Mouse (Mus musculus): ENCODE measurements around the gene Socs7. TPM values are rescaled to one million over a fixed set of nuclear protein-coding genes. Genes with fewer than 3 reads are reported as not detected.
"Not testable (repeated sequence)": the region's sequence is repeated elsewhere in the genome, so short reads cannot be mapped to it uniquely, and the experiment has no call there.

Socs7 gene
- 14.3 and 14.5 TPM in 2 replicates for total RNA-seq (2012; rRNA removed)

DNA sequence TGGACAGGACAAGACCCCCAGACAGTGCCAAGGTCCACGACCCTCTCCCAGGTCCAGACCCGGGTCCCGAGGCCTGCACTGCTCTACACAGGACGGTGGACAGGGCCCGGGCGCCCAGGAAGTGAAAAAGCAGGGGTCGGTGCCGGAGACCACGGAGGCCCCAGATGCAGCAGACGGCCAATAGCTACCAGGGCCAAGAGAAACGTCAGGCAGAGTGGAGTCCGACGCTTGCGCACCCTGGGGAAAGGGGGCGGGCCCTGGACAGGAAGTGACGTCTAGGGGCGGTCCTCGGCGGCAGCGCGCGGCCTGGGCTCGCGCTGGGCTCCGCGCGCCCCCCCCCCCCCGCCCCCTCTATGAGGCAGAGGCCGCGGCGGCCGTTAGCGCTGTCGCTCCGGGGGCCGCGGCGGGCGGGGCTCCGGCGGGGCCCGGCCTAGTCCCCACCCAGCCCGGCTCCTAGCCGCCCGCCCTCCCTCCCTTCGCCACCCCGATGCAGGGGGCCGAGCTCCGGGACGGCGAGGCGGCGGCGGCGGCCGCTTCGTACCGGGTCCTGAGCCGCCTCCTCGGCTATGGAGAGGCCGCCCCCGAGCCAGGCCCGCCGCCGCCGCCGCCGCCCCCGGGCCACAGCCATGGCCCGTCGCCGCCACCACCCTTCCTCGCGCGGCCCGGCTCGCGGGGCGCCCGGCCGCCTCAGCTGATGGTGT lies at the start of gene Socs7:
Socs7 (plus strand) TSS at position 604 of the 701 bp plus-strand sequence.
- in situ Hi-C loops (cut with MboI; ENCODE audit: low sequenced_read_pairs in 2 of 2, unreplicated experiment in 2 of 2): no loop called here
- TF ChIP-seq ZNF384 (IDR thresholded peaks at IDR 0.05; ENCODE audit: low read depth, low read length) (no peak), HCFC1 (IDR thresholded peaks at IDR 0.05; ENCODE audit: borderline replicate concordance, insufficient read depth, low read length) (0 out of 2 replicates have a peak, but pooled peaks have one; percentile 46)
- peaks cover 6 to 9% of the 10 kb centered on the region in 2 experiments for H3K4me1 ChIP-seq (ENCODE audit: control insufficient read depth in 2 of 2, insufficient read depth in 2 of 2, low read length in 2 of 2, poor library complexity in 1 of 2)
- DNase-seq (ENCODE audit: low read depth, low spot score): peak; percentile 69
- peak within 1 kb of the TSS; percentile 91 to 96 for H3K4me3 ChIP-seq (ENCODE audit: insufficient read depth in 1 of 2, low read depth in 1 of 2, low read length in 2 of 2, poor library complexity in 1 of 2, severe bottlenecking in 1 of 2)
- H3K9ac ChIP-seq (ENCODE audit: insufficient read depth, low read depth, low read length, poor library complexity, severe bottlenecking): peak within 1 kb of the TSS; percentile 90
- no peaks in the 10 kb centered on the region for H3K9me3 ChIP-seq (ENCODE audit: control insufficient read depth, insufficient read depth, low read depth, low read length)
- no peak within 1 kb of the TSS for H3K27ac ChIP-seq (ENCODE audit: insufficient read depth, low read depth, low read length, poor library complexity, severe bottlenecking)
- no peaks in the 10 kb centered on the region for H3K36me3 ChIP-seq (ENCODE audit: control insufficient read depth, insufficient read depth, low read length, poor library complexity, severe bottlenecking)

DNA sequence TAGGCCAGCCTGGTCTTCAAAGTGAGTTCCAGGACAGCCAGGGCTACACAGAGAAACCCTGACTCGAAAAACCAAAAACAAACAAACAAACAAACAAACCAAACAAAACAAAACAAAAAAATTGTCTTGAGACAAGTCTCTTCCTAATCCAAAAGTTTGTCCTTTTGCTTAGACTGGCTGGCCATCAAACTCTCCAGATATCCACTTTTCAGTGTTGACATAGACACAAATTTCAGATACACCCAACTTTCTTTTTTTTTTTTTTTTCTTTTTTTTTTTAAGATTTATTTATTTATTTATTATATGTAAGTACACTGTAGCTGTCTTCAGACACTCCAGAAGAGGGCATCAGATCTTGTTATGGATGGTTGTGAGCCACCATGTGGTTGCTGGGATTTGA lies 49.5 kb upstream of the Socs7 start:
- H3K9ac ChIP-seq (ENCODE audit: insufficient read depth, low read depth, low read length, poor library complexity, severe bottlenecking); DNase-seq (ENCODE audit: low read depth, low spot score); H3K36me3 ChIP-seq (ENCODE audit: control insufficient read depth, insufficient read depth, low read length, poor library complexity, severe bottlenecking); H3K4me1 ChIP-seq (ENCODE audit: control insufficient read depth in 2 of 2, insufficient read depth in 2 of 2, low read length in 2 of 2, poor library complexity in 1 of 2); H3K27ac ChIP-seq (ENCODE audit: insufficient read depth, low read depth, low read length, poor library complexity, severe bottlenecking); in situ Hi-C loops (cut with MboI; ENCODE audit: low sequenced_read_pairs in 2 of 2, unreplicated experiment in 2 of 2); H3K4me3 ChIP-seq (ENCODE audit: insufficient read depth in 1 of 2, low read depth in 1 of 2, low read length in 2 of 2, poor library complexity in 1 of 2, severe bottlenecking in 1 of 2); H3K9me3 ChIP-seq (ENCODE audit: control insufficient read depth, insufficient read depth, low read depth, low read length): not testable (repeated sequence)
- TF ChIP-seq ZNF384 (IDR thresholded peaks at IDR 0.05; ENCODE audit: low read depth, low read length): peak; percentile 14; the same call in 1 of the 2 replicates

- no peak overlapping the region for H3K9ac ChIP-seq (ENCODE audit: insufficient read depth, low read depth, low read length, poor library complexity, severe bottlenecking)
- in situ Hi-C loops (cut with MboI; ENCODE audit: low sequenced_read_pairs in 2 of 2, unreplicated experiment in 2 of 2): no loop called here
- H3K27ac ChIP-seq (ENCODE audit: insufficient read depth, low read depth, low read length, poor library complexity, severe bottlenecking): no peak overlapping the region
- H3K9me3 ChIP-seq (ENCODE audit: control insufficient read depth, insufficient read depth, low read depth, low read length): no peaks in the 10 kb centered on the region
- no peaks in the 10 kb centered on the region; the same call in 1 of the 2 replicates for H3K36me3 ChIP-seq (ENCODE audit: control insufficient read depth, insufficient read depth, low read length, poor library complexity, severe bottlenecking)
- no peak overlapping the region for H3K4me3 ChIP-seq (ENCODE audit: insufficient read depth in 1 of 2, low read depth in 1 of 2, low read length in 2 of 2, poor library complexity in 1 of 2, severe bottlenecking in 1 of 2)
- H3K4me1 ChIP-seq (ENCODE audit: control insufficient read depth in 2 of 2, insufficient read depth in 2 of 2, low read length in 2 of 2, poor library complexity in 1 of 2): peaks cover 0 to 4% of the 10 kb centered on the region in 2 experiments; a peak in 2 of 4 replicates
- DNase-seq (ENCODE audit: low read depth, low spot score): peak; percentile 78
- peak; percentile 75 for TF ChIP-seq ZNF384 (IDR thresholded peaks at IDR 0.05; ENCODE audit: low read depth, low read length)
- no peak for TF ChIP-seq MAFK (IDR thresholded peaks at IDR 0.05; ENCODE audit: insufficient read depth, low read depth, low read length)
- no peak for TF ChIP-seq ZC3H11A (IDR thresholded peaks at IDR 0.05; ENCODE audit: borderline replicate concordance, low read depth, low read length)
- no peak for TF ChIP-seq CHD2 (IDR thresholded peaks at IDR 0.05; ENCODE audit: low read depth, low read length)
Observed at GRCm38 (mm10) chr11:97314110-97314509, 48.2 kb upstream of the Socs7 start.

DNA sequence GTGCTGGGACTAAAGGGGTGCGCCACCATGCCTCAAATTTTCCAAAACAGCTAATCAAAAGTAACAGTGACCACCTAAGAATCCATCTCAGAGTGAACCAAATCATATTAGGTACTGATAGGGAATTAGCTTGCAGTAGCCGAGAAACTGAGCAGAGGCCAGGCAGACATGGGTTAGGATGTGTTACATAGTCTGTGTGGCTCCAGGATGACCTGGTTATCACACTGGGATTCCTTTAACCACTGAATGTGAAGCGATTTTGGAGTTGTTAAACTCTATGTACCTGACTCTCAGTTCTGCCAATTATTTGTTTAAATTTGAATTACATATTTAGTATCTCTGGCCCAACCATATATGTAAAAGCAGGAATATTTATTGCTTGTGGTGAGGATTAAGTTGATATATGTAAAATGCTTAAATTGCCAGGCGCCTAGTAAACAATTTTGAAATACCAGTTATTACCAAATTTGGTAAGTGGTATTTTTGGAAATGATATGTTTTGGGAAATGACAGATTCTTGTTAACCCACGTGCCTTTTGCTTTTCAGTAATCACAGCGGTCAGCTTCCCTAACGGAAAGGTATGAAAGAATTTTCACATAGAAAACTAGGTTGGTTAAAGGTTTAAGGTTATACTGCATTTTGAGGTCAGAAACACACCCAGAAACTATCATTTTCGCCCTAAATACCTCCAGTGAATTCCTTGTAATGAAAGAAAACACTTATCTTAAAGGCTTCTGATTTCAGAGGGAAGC lies 47.4 kb upstream of the Socs7 start:
- in situ Hi-C loops (cut with MboI; ENCODE audit: low sequenced_read_pairs in 2 of 2, unreplicated experiment in 2 of 2): no loop called here
- Histone ChIP-seq H3K4me3 (ENCODE audit: insufficient read depth in 1 of 2, low read depth in 1 of 2, low read length in 2 of 2, poor library complexity in 1 of 2, severe bottlenecking in 1 of 2) (peak overlapping the region in 1 of 2 experiments; percentile 45; a peak in 2 of 4 replicates), H3K9me3 (ENCODE audit: control insufficient read depth, insufficient read depth, low read depth, low read length) (no peaks in the 10 kb centered on the region), H3K9ac (ENCODE audit: insufficient read depth, low read depth, low read length, poor library complexity, severe bottlenecking) (no peak overlapping the region; the same call in 1 of the 2 replicates), H3K27ac (ENCODE audit: insufficient read depth, low read depth, low read length, poor library complexity, severe bottlenecking) (peak overlapping the region; percentile 43; the same call in 1 of the 2 replicates), H3K36me3 (ENCODE audit: control insufficient read depth, insufficient read depth, low read length, poor library complexity, severe bottlenecking) (no peaks in the 10 kb centered on the region; the same call in 1 of the 2 replicates), H3K4me1 (ENCODE audit: control insufficient read depth in 2 of 2, insufficient read depth in 2 of 2, low read length in 2 of 2, poor library complexity in 1 of 2) (peaks cover 0 to 4% of the 10 kb centered on the region in 2 experiments; a peak in 2 of 4 replicates)
- no peak for DNase-seq (ENCODE audit: low read depth, low spot score)
- TF ChIP-seq HCFC1 (IDR thresholded peaks at IDR 0.05; ENCODE audit: borderline replicate concordance, insufficient read depth, low read length): no peak
- TF ChIP-seq ZNF384 (IDR thresholded peaks at IDR 0.05; ENCODE audit: low read depth, low read length): 0 out of 2 replicates have a peak, but pooled peaks have one; percentile 28
